Mouse (Mus musculus): ENCODE results near the gene Phospho2. TPM values are rescaled to one million over a fixed set of nuclear protein-coding genes. Genes with fewer than 3 reads are reported as not detected.

Gene Phospho2
- total RNA-seq (2021) (10 to 100 TPM; 25.3 to 26.8 TPM), polyA plus RNA-seq (2012; rRNA removed) (14.5 and 18.2 TPM in 2 replicates)
- long read RNA-seq, transcript Phospho2-201 (4 exons, 2,260 nt): major isoform, 39 of 46 reads
- long read RNA-seq, partial matches to known transcripts: 0 of 46 reads
- long read RNA-seq, other reads (novel, unspliced or antisense): 3 of 46 reads

DNA sequence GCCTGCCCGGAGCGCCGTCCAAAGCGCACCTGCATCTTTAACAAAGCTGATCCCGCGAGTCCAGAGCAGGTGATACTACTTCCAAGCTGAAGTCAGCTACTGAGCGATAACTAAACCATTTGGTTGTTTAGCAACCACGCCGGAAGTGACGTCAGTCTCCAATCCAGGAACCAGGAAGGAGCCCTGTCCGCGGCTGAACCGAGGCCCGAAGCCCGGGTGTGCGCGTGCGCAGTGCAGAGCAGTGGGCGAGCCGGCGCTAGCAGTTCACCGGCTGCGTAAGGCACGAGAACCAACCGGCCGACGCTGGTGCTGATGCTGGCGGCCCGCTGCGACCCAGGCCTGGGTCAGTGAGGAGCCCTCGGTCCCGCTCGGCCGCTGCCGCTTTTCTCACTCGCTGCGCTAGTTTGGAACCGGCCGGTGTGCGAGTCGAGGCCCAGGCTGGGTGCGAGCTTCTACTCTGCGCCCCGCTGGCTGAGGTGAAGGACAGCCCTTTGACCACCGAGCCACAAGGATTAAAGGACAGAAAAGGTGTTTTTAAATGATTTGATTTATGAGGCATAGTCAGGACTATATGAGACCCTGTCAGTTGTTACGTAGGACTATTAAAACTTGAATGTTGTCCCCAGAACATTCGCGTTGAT is at the start of gene Phospho2, which contains the start of gene Ccdc173:
TSS of gene Phospho2 (plus strand) at position 195 of the 641 bp plus-strand sequence.
TSS of gene Ccdc173 (minus strand) at position 147 of the 641 bp plus-strand sequence.
- 1% methylated on average over 48 of the region's 48 CpGs for WGBS
- peak within 1 kb of the TSS; percentile 86 for H3K4me3 ChIP-seq
- intact Hi-C loops (cut with DNase I): loop anchor here (2.0 to 5.0 kb wide), 2 partner anchors 67 to 152 kb away; partner anchors contain the start of gene Ppig
- peaks cover 4% of the 10 kb centered on the region for H3K36me3 ChIP-seq (ENCODE audit: control insufficient read depth, insufficient read depth, low read length)
- DNase-seq: peak; percentile 96 to 98
- peaks cover 2% of the 10 kb centered on the region for H3K4me1 ChIP-seq (ENCODE audit: control insufficient read depth, insufficient read depth, low read length)
- no peaks in the 10 kb centered on the region for H3K27me3 ChIP-seq (ENCODE audit: control insufficient read depth, insufficient read depth, low read length)
- H3K9ac ChIP-seq (ENCODE audit: low read depth, low read length): peak within 1 kb of the TSS; percentile 91
- H3K27ac ChIP-seq: peak within 1 kb of the TSS; percentile 84
- TF ChIP-seq CTCF (IDR thresholded peaks at IDR 0.05) (no peak), POLR2A (IDR thresholded peaks at IDR 0.05; ENCODE audit: insufficient read depth, low read depth, low read length) (peak; percentile 81), EP300 (IDR thresholded peaks at IDR 0.05; ENCODE audit: insufficient read depth, low read depth, low read length) (0 out of 2 replicates have a peak, but pooled peaks have one; percentile 22)
- H3K79me2 ChIP-seq (replicated peaks; ENCODE audit: control insufficient read depth, insufficient read depth, low read length): no peaks in the 10 kb centered on the region

DNA sequence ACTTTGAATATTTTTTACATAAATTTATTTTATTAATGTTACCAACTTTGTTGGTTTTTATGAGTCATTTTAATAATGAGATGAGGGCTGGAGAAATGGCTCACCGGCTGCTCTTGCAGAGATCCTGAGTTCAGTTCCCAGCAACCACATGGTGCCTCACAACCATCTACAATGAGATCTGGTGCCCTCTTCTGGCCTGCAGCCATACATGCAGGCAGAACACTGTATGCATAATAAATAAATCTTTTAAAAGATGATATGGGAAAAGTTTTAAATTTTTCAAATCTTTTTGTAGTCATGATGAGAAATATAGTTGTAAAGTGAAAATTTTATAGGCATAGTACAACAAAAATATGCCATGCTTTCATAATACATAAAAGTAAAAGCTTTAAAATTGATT is 44.3 kb upstream of the Phospho2 start:
- DNase-seq: no peak
- H3K9ac ChIP-seq (ENCODE audit: low read depth, low read length): no peak overlapping the region
- intact Hi-C loops (cut with DNase I): loop anchor here (10.0 kb wide), 1 partner anchor 220 kb away; no protein-coding TSS in a partner anchor
- no peaks in the 10 kb centered on the region for H3K4me1 ChIP-seq (ENCODE audit: control insufficient read depth, insufficient read depth, low read length)
- H3K36me3 ChIP-seq (ENCODE audit: control insufficient read depth, insufficient read depth, low read length): peaks cover 5% of the 10 kb centered on the region; the same call in 1 of the 2 replicates
- 94% methylated on average over 1 of the region's 1 CpGs for WGBS
- no peaks in the 10 kb centered on the region for H3K79me2 ChIP-seq (replicated peaks; ENCODE audit: control insufficient read depth, insufficient read depth, low read length)
- TF ChIP-seq EP300 (IDR thresholded peaks at IDR 0.05; ENCODE audit: insufficient read depth, low read depth, low read length) (no peak), POLR2A (IDR thresholded peaks at IDR 0.05; ENCODE audit: insufficient read depth, low read depth, low read length) (no peak), CTCF (IDR thresholded peaks at IDR 0.05) (peak; percentile 55)
- no peaks in the 10 kb centered on the region for H3K27me3 ChIP-seq (ENCODE audit: control insufficient read depth, insufficient read depth, low read length)
- no peak overlapping the region for H3K4me3 ChIP-seq
- H3K27ac ChIP-seq: no peak overlapping the region

DNA sequence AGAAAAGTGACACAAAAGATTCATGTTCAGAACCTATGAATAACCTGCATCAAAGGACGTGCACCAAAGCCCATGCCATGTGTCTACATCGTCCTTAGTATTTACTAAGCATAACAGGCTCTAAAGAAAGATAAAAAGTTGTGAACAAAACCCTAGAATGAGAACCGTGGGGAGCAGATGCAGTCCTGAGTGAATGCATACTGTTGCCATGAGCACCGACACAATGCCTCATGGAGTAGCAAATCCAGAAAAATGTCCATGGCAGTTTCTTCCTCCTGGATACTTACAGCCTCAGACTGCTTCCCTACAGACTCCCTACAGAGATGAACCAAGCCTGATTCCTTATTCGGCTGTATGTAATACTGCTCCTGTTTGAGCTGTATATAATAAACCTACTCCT is 28.4 kb upstream of the Phospho2 start:
- Histone ChIP-seq H3K4me1 (ENCODE audit: control insufficient read depth, insufficient read depth, low read length) (no peaks in the 10 kb centered on the region), H3K27ac (no peak overlapping the region), H3K36me3 (ENCODE audit: control insufficient read depth, insufficient read depth, low read length) (no peaks in the 10 kb centered on the region), H3K9ac (ENCODE audit: low read depth, low read length) (no peak overlapping the region), H3K79me2 (replicated peaks; ENCODE audit: control insufficient read depth, insufficient read depth, low read length) (no peaks in the 10 kb centered on the region), H3K27me3 (ENCODE audit: control insufficient read depth, insufficient read depth, low read length) (no peaks in the 10 kb centered on the region), H3K4me3 (no peak overlapping the region)
- intact Hi-C loops (cut with DNase I): no loop called here
- WGBS: 82% methylated on average over 5 of the region's 5 CpGs
- no peak for DNase-seq
- TF ChIP-seq CTCF (IDR thresholded peaks at IDR 0.05) (no peak), EP300 (IDR thresholded peaks at IDR 0.05; ENCODE audit: insufficient read depth, low read depth, low read length) (no peak), POLR2A (IDR thresholded peaks at IDR 0.05; ENCODE audit: insufficient read depth, low read depth, low read length) (no peak)

DNA sequence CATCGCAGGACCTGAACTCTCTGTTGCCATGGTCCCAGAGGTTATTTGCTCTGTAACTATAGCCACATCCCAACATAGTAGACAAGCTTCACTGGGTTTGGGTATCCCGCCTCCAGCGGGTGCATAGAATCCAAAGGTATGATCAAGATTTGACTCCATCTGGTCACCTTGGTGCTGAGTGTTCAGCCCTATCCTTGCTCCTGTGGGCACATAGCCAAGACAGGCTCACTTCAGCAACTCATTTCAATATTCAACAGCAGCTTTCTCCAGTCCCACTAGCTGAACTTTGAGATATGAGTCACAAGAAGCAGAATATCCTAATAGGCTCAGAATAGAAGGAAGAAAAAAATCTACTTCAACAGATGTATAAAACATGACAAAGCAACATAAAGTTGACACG is 26.1 kb upstream of the Phospho2 start:
- no peaks in the 10 kb centered on the region for H3K36me3 ChIP-seq (ENCODE audit: control insufficient read depth, insufficient read depth, low read length)
- intact Hi-C loops (cut with DNase I): no loop called here
- 92% methylated on average over 4 of the region's 4 CpGs for WGBS

DNA sequence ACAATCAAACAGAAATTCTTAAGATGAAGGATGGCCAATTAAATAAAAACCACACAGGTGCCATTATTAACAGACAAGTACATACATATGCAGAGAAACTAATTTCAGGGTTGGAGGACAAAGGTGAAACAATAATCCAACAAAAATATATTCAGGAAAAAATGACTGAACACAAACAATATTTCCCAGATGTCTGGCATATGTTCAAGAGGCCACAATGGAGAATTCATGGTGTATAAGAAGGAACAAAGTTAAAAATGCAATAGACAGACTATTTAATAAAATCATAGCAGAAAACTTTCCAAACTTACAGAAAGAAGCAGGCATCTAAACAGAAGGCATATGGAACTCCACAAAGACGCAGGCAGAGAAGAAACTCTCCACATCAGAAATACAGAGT is 24.7 kb upstream of the Phospho2 start:
- no peak for DNase-seq
- intact Hi-C loops (cut with DNase I): no loop called here
- no peaks in the 10 kb centered on the region for H3K36me3 ChIP-seq (ENCODE audit: control insufficient read depth, insufficient read depth, low read length)
- TF ChIP-seq POLR2A (IDR thresholded peaks at IDR 0.05; ENCODE audit: insufficient read depth, low read depth, low read length) (no peak), EP300 (IDR thresholded peaks at IDR 0.05; ENCODE audit: insufficient read depth, low read depth, low read length) (no peak)
- H3K27me3 ChIP-seq (ENCODE audit: control insufficient read depth, insufficient read depth, low read length): no peaks in the 10 kb centered on the region
- H3K4me1 ChIP-seq (ENCODE audit: control insufficient read depth, insufficient read depth, low read length): no peaks in the 10 kb centered on the region
- H3K27ac ChIP-seq: no peak overlapping the region
- no peak overlapping the region for H3K4me3 ChIP-seq
- no peak overlapping the region for H3K9ac ChIP-seq (ENCODE audit: low read depth, low read length)
- 59% methylated on average over 1 of the region's 1 CpGs for WGBS
- no peaks in the 10 kb centered on the region for H3K79me2 ChIP-seq (replicated peaks; ENCODE audit: control insufficient read depth, insufficient read depth, low read length)

More for the DNA sequence above, 26.1 kb upstream of the Phospho2 start:
- no peak for DNase-seq
- H3K79me2 ChIP-seq (replicated peaks; ENCODE audit: control insufficient read depth, insufficient read depth, low read length): no peaks in the 10 kb centered on the region
- H3K4me3 ChIP-seq: no peak overlapping the region
- no peak overlapping the region for H3K27ac ChIP-seq
- TF ChIP-seq CTCF (IDR thresholded peaks at IDR 0.05) (no peak), EP300 (IDR thresholded peaks at IDR 0.05; ENCODE audit: insufficient read depth, low read depth, low read length) (no peak), POLR2A (IDR thresholded peaks at IDR 0.05; ENCODE audit: insufficient read depth, low read depth, low read length) (no peak)
- H3K9ac ChIP-seq (ENCODE audit: low read depth, low read length): no peak overlapping the region
- H3K4me1 ChIP-seq (ENCODE audit: control insufficient read depth, insufficient read depth, low read length): no peaks in the 10 kb centered on the region
- H3K27me3 ChIP-seq (ENCODE audit: control insufficient read depth, insufficient read depth, low read length): no peaks in the 10 kb centered on the region

DNA sequence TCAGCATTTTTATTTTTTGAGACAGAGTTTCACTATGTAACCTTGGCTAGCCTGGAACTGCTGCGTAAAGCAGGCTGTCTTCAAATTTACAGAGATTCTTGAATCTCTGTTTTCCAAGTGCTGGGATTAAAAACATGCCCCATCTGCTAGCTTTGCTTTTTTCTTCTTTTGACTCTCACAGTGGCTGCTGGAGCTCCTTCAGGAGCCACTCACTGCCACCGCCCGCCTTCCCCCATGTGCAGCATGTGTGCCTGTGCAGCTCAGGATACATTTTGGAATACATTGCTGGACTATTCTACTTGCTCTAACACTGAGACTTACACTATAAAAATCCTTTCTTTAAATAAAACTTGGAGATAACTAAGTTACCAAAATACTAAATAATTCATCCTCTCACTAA is 16.1 kb upstream of the Phospho2 start:
- Histone ChIP-seq H3K4me3 (no peak overlapping the region), H3K27ac (no peak overlapping the region), H3K4me1 (ENCODE audit: control insufficient read depth, insufficient read depth, low read length) (no peaks in the 10 kb centered on the region), H3K79me2 (replicated peaks; ENCODE audit: control insufficient read depth, insufficient read depth, low read length) (no peaks in the 10 kb centered on the region), H3K27me3 (ENCODE audit: control insufficient read depth, insufficient read depth, low read length) (no peaks in the 10 kb centered on the region), H3K9ac (ENCODE audit: low read depth, low read length) (no peak overlapping the region), H3K36me3 (ENCODE audit: control insufficient read depth, insufficient read depth, low read length) (no peaks in the 10 kb centered on the region)
- no peak for DNase-seq
- intact Hi-C loops (cut with DNase I): no loop called here
- TF ChIP-seq POLR2A (IDR thresholded peaks at IDR 0.05; ENCODE audit: insufficient read depth, low read depth, low read length) (no peak), CTCF (IDR thresholded peaks at IDR 0.05) (no peak), EP300 (IDR thresholded peaks at IDR 0.05; ENCODE audit: insufficient read depth, low read depth, low read length) (no peak)
- whole genome bisulfite sequencing: 92% methylated on average over 3 of the region's 3 CpGs

All from heart, adult 2 months (tissue).